Mouse (Mus musculus): Measurements from ENCODE around the gene 4930579F01Rik.

Gene 4930579F01Rik

DNA sequence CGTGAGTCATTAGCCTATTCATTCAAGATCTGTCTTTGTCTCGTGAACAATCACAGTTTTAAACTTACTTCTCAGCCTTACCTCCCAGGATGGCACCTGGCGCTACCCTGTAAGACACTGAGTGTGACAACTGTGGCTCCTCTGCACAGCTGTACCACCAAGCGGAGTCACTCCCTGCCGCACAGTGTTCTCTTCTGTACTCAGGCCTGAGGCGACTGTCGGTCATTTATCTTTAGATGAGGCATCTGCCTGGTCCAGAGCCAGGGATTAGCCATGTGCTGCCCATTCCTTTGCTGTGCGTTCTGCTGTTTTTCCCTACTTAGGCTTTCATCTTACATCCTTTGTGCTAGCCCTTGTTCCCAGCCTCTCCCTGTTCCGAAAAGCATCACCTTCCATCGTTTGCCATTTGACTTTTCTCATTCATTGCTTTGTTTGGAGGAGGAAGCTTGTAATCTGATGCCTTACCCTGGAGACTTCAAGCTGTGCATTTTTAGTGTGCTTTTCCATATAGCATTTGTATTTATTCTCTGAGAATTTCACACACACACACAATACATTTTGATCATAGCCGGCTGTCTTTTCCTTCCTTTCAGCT lies 21.9 kb upstream of the 4930579F01Rik start:
- no peak for DNase-seq

- no peak for DNase-seq
Observed at GRCm38 (mm10) chr3:138212431-138212951, 18.9 kb upstream of the 4930579F01Rik start.

- no peak for DNase-seq
Observed at GRCm38 (mm10) chr3:138210432-138211075, 16.9 kb upstream of the 4930579F01Rik start.

DNA sequence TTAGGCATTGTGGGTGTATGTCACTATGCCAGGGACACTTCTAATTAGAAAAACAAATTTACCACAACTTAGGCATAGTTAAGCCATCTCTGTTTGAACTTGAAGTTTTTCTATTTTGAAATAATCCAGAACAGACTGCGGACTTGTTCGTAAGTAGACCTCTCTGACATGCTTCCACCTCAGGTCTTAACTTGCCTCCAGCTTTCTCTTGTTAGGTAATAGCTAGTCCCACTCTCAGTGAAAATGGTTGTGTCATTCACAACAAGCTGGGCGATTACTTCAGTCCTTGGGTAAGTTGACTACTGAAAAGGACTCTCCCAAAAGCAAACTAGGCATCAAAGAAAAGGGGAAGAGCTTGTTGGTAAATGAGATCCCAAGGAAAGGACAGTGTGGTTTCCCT lies 15.2 kb upstream of the 4930579F01Rik start:
- DNase-seq, result no peak

GRCm38 (mm10) chr3:138198722-138199068 lies 5.1 kb upstream of the 4930579F01Rik start:
- no peak for DNase-seq

GRCm38 (mm10) chr3:138197973-138198721 lies 4.5 kb upstream of the 4930579F01Rik start:
- DNase-seq, result peak; percentile 21 to 41

GRCm38 (mm10) chr3:138197556-138197955 lies 3.9 kb upstream of the 4930579F01Rik start:
- DNase-seq, result no peak

GRCm38 (mm10) chr3:138197093-138197492 lies 3.5 kb upstream of the 4930579F01Rik start:
- DNase-seq, result no peak

DNA sequence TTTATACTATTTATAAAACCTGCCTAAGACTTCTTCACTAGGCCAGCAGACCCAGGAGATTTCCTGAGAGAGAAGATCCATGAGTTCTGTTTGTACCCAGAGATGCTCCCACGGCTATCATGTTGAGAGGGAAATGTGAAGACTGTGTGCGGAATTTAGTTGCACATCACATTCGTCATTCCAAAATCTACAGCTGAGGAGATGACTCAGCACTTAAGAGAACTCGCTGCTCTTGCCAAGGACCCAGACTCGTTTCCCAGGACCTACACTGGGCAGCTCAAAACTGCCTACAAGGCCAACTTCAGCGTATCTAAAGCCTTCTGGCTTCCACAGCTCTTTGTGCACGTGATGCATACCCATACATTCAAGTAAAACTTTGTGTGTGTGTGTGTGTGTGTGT lies 1.4 kb downstream of the 4930579F01Rik start:
- no peak for DNase-seq

GRCm38 (mm10) chr3:138185995-138186930 lies 7.4 kb downstream of the 4930579F01Rik start:
- no peak for DNase-seq

DNA sequence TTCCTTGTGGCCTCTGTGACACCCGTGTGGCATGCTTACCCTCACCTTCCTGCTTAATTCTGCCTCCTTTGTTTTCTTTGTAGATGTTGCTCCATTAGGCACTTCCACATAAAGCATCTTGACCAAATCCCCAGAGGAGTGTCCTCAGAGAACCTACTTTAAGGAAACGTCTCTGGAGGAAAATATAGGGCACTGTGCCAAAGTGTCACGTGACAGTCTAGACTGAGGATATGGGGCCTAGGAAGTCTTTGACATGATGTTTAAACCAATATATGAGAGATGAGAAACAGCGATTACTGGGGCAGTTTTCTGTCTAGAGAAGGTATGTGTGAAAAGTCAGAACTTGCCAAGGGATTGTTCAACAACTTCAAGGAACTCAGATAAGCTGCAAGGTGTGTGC lies 8.3 kb downstream of the 4930579F01Rik start:
- no peak for DNase-seq

DNA sequence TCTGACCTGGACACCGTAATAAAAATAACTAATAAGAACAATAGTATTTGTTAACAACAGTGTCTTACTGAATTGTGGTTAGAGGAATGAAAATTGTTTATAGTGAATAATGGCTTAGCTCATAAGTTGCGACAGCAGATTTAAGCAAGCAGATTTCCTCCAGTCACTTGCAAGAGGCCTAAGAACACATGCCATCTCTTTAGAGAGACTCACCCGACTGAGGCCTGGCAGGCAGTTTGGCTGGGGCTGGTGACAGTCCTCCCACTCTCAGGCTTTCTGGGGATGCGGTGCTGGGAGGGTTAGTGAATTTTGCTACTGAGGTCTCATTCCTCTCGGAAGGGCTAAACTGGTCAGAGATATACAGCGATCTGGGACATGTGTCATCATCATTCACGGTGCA lies 10.3 kb downstream of the 4930579F01Rik start:
- DNase-seq, result no peak

DNA sequence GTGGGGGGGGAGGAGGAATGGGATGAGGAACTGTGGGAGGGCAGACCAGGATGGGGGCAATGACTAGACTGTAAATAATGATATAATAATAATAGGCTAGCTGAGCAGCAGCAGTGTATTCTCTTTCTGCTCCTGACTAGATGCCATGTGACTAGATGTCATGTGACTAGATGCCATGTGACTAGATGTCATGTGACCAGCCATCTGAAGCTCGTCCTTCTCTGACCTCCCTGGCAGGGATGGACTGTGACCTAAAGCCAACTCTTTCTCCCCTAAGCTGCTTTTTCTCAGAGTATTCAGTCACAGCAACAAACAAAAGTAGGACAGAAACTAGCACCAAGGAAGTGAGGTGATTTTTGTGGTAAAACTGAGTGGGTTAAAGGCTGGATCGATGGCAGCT lies 11.6 kb downstream of the 4930579F01Rik start:
- no peak for DNase-seq

- DNase-seq, result no peak
Observed at GRCm38 (mm10) chr3:138175551-138175950, 18.1 kb downstream of the 4930579F01Rik start.

DNA sequence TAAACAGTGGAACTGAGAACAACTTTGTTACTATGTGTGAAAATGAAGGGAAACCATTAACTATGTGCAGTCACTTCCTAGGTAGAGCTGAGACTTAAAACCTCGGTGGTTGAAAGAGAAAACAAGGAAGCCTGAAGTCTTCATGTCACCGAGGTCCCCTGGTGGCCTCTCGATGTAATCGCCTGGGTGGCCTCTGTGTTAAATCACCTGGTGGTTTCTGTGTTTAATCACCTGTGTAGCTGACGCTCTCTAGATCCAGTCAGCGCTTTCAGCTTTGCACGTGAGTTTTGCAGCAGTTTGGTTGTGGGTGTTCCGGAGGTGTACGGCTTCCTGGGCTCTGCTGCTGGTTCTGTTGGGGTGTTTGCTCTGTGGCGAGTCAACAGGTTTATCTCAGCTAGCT lies 20.3 kb downstream of the 4930579F01Rik start:
- DNase-seq, result no peak

- no peak for DNase-seq
Observed at GRCm38 (mm10) chr3:138162553-138163183, 31.0 kb downstream of the 4930579F01Rik start.

- DNase-seq, result no peak
Observed at GRCm38 (mm10) chr3:138161623-138162022, 32.0 kb downstream of the 4930579F01Rik start.

DNA sequence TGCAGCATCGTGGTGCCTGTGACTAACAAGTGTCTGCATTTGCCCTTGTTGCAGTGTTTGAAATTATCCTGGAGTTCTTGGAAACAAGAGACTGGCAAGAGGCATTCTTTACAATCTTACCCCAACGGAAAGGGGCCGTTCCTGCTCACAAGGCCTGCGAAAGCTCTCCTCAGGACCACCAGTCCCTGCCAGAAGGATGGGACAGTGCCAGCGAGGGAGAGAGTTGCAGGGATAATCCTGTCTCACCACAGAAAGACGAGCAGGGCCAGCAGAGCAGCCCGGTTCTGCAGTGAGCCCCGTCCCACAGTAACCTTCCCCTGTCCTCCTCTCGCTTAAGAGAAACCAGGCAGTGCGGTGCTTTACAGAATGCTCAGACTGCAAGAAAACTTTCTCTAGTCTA lies 37.0 kb downstream of the 4930579F01Rik start:
- no peak for DNase-seq

DNA sequence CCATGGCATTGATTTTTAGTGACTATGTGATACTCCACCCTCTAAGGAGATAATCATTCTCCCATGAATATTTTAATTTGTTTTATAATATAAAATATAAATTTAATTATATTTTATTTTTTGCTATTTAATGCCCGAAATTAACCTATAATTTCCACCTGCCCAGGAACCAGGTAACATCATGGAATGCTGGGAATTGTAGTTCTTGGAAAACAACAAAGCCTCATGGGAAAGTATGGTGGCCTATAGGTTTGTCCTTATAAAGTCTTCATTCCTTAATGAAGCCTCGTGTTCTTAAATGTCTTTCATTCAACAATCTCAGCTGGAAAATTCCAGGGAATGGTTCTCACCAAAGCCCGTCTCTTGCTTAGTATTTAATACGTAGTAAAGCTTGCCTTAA lies 38.6 kb downstream of the 4930579F01Rik start:
- DNase-seq, result no peak

DNA sequence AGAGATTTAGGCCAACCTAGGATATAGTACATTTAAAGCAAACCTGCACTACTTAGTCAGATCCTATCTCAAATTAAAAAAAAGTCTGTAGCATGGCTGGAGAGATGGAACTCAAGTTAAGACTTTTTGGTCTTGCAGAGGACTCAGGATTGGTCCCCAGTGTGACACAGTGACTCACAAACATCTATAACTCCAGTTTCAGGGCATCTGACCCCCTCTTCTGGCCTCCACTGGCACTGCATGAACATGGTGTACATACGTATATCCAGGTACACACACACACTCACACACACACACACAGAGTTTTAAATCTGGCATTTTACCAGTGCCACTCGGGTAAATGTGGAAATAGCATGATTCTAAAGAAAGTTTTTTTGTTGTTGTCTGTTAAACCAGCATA lies 44.8 kb downstream of the 4930579F01Rik start:
- no peak for DNase-seq

DNA sequence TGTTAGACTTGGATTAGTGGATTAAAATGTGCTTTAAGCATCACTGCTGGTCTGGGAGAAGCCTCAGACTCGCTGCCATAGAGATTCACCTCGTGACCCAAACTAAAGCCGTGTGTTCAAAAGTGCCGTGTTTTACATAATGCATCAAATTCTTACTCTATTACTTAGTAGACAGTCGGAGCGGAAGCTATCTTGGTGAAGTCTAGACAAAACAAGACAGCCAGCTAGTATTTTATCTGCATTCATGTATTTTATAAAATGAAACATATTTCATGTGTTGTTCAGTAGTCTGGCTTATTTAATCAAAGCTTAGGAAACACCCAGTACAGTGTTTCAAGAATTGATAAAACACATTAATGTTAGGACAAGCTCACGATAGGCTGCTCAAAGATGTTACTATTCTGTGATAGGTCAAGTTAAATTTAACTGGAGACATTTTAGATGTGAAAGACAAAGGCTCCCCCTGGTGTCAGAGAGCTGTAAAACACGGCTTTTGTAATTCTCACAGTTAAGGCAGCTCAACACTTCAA lies 48.9 kb downstream of the 4930579F01Rik start, which contains the start of gene Mttp:
TSS of gene Mttp (minus strand) at position 327 of the 530 bp plus-strand sequence.
- DNase-seq, result peak; percentile 34 to 57

Data from thymus, adult 18-20 months (tissue).